Mouse (Mus musculus): ENCODE results near the gene Mipol1.

DNA sequence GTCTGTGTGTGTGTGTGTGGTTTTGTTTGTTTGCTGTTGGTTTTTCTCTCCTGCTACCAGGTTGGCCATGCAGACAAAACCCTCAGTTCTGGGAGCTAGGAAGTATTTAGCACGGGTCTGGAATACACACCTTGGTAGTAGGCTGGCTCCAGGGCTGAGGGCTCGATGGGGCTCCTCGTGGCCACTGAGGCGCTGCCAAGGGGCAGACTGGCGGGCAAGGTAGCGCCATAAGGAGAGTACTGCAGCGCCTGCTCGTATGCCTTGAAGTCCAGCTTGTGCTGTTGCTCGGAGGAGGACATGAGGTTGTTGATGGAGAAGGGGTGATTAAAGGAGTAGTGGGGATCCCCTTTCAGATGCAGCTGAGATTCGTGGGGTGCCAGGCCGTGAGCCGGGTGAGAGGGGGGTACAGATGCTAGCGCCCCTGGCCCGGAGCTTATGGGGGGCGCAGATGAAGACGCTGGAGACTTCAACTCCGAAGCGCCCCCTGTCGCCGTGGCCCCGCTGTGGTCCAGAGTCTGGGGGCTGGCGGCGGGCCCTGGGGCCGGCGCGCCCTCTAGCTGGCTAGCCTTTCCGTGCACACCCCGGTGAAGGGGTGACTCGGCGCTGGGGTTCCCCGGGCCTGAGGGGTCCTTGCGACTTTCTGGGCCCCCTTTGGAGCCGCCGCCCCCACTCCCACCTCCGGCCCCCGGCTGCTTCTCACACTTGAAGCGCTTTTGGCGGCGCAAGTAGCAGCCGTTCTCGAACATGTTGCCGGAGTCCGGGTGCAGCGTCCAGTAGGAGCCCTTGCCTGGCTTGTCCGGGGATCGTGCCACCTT is 311.9 kb downstream of the Mipol1 start:
- TF ChIP-seq SMC3 (IDR thresholded peaks at IDR 0.05; ENCODE audit: low read depth, low read length) (no peak), CTCF (conservative IDR thresholded peaks at IDR 0.05 in 1 of 2, IDR thresholded peaks at IDR 0.05 in 1 of 2; ENCODE audit: low read depth in 2 of 2, low read length in 2 of 2) (no peak)
